Mouse (Mus musculus) testis, adult 2 months (tissue): ENCODE results near the gene Samd15. TPM values are rescaled to one million over a fixed set of nuclear protein-coding genes. Genes with fewer than 3 reads are reported as not detected.

ENCODE experiments used
- H3K27ac ChIP-seq: fragments of 200-500 bp; 2 replicates; pipeline ENCODE4 v1.5.1; 2012; ENCODE audit warnings: low read depth, low read length; ENCODE audit not compliant: control insufficient read depth, insufficient read depth
- H3K27me3 ChIP-seq: fragments of 200-500 bp; 2 replicates; pipeline ENCODE4 v1.6.1; 2012; ENCODE audit warnings: mild to moderate bottlenecking, low read length, moderate library complexity; ENCODE audit not compliant: control insufficient read depth, insufficient read depth
- H3K36me3 ChIP-seq: fragments of 200-500 bp; 2 replicates; pipeline ENCODE4 v1.6.1; 2012; ENCODE audit warnings: mild to moderate bottlenecking, low read length; ENCODE audit not compliant: control insufficient read depth, insufficient read depth
- H3K4me1 ChIP-seq: fragments of 200-500 bp; 2 replicates; pipeline ENCODE4 v1.6.1; 2012; ENCODE audit warnings: low read length; ENCODE audit not compliant: control insufficient read depth, insufficient read depth
- H3K4me3 ChIP-seq: fragments of 200-500 bp; 2 replicates; pipeline ENCODE4 v1.5.1; 2012; ENCODE audit warnings: low read depth, mild to moderate bottlenecking, low read length, moderate library complexity, mixed read lengths; ENCODE audit not compliant: control insufficient read depth
- CTCF ChIP-seq: fragments of 200-500 bp; IDR thresholded peaks from 2 replicates; pipeline ENCODE4 v1.5.1; 2012; ENCODE audit warnings: low read depth, mild to moderate bottlenecking, inconsistent platforms, low read length, moderate library complexity; ENCODE audit not compliant: control insufficient read depth, insufficient read depth, insufficient replicate concordance
- POLR2A ChIP-seq: fragments of 200-500 bp; IDR thresholded peaks from 2 replicates; pipeline ENCODE4 v1.6.1; 2012; ENCODE audit warnings: low read depth, mild to moderate bottlenecking, inconsistent platforms, low read length, moderate library complexity; ENCODE audit not compliant: control insufficient read depth
- polyA plus RNA-seq: library from polyadenylated mRNA; depleted of rRNA; stranded (reverse); fragments of >200 nt; gene quantifications from 2 replicates; pipeline ENCODE4 v1.2.3, GENCODE M21; 2012

The Samd15 gene
- polyA plus RNA-seq, 1 experiment = 20.3 TPM

- Histone ChIP-seq H3K27me3 (no peaks in the 10 kb centered on the region), H3K4me3 (no peak overlapping the region), H3K4me1 (no peaks in the 10 kb centered on the region), H3K27ac (no peak overlapping the region), H3K36me3 (no peaks in the 10 kb centered on the region)
- TF ChIP-seq POLR2A = no peak
- no peak for TF ChIP-seq CTCF
Observed at GRCm38 (mm10) chr12:87212844-87213606, 13.5 kb downstream of the Samd15 start.

GRCm38 (mm10) chr12:87216053-87216452, 16.5 kb downstream of the Samd15 start:
- no peak for TF ChIP-seq CTCF
- no peak for TF ChIP-seq POLR2A

GRCm38 (mm10) chr12:87217596-87217995, 18.1 kb downstream of the Samd15 start:
- H3K4me1 ChIP-seq = no peaks in the 10 kb centered on the region
- no peaks in the 10 kb centered on the region for H3K36me3 ChIP-seq
- no peak overlapping the region for H3K4me3 ChIP-seq
- no peak overlapping the region for H3K27ac ChIP-seq
- H3K27me3 ChIP-seq = no peaks in the 10 kb centered on the region
- no peak for TF ChIP-seq POLR2A
- TF ChIP-seq CTCF = no peak

More at GRCm38 (mm10) chr12:87216053-87216452, 16.5 kb downstream of the Samd15 start:
- H3K36me3 ChIP-seq = no peaks in the 10 kb centered on the region
- no peak overlapping the region for H3K27ac ChIP-seq
- H3K4me1 ChIP-seq = no peaks in the 10 kb centered on the region
- no peak overlapping the region for H3K4me3 ChIP-seq
- no peaks in the 10 kb centered on the region for H3K27me3 ChIP-seq

GRCm38 (mm10) chr12:87219362-87219761, 19.8 kb downstream of the Samd15 start:
- no peaks in the 10 kb centered on the region for H3K36me3 ChIP-seq
- TF ChIP-seq POLR2A (no peak), CTCF (no peak)
- no peak overlapping the region for H3K4me3 ChIP-seq

GRCm38 (mm10) chr12:87224950-87225349, 25.4 kb downstream of the Samd15 start:
- Histone ChIP-seq H3K36me3 (no peaks in the 10 kb centered on the region), H3K27me3 (no peaks in the 10 kb centered on the region), H3K4me1 (no peaks in the 10 kb centered on the region), H3K4me3 (no peak overlapping the region), H3K27ac (no peak overlapping the region)
- TF ChIP-seq POLR2A (no peak), CTCF (no peak)

More at GRCm38 (mm10) chr12:87219362-87219761, 19.8 kb downstream of the Samd15 start:
- H3K27ac ChIP-seq = no peak overlapping the region
- no peaks in the 10 kb centered on the region for H3K27me3 ChIP-seq
- no peaks in the 10 kb centered on the region for H3K4me1 ChIP-seq

- Histone ChIP-seq H3K27me3 (no peaks in the 10 kb centered on the region), H3K4me3 (no peak overlapping the region), H3K27ac (no peak overlapping the region), H3K36me3 (no peaks in the 10 kb centered on the region), H3K4me1 (no peaks in the 10 kb centered on the region)
- TF ChIP-seq POLR2A = no peak
- TF ChIP-seq CTCF = no peak
Observed at GRCm38 (mm10) chr12:87226801-87227200, 27.3 kb downstream of the Samd15 start.

- Histone ChIP-seq H3K27me3 (no peaks in the 10 kb centered on the region), H3K4me3 (no peak overlapping the region), H3K27ac (no peak overlapping the region), H3K36me3 (no peaks in the 10 kb centered on the region), H3K4me1 (no peaks in the 10 kb centered on the region)
- TF ChIP-seq CTCF = no peak
- TF ChIP-seq POLR2A = no peak
Observed at GRCm38 (mm10) chr12:87229633-87230032, 30.1 kb downstream of the Samd15 start.

- H3K4me3 ChIP-seq = no peak overlapping the region
- no peaks in the 10 kb centered on the region for H3K36me3 ChIP-seq
- no peak overlapping the region for H3K27ac ChIP-seq
- H3K4me1 ChIP-seq = no peaks in the 10 kb centered on the region
- TF ChIP-seq POLR2A (no peak), CTCF (no peak)
- H3K27me3 ChIP-seq = no peaks in the 10 kb centered on the region
Observed at GRCm38 (mm10) chr12:87230379-87230895, 30.9 kb downstream of the Samd15 start.
